Mouse (Mus musculus) embryonic stem cell, embryonic (primary cell): Measurements from ENCODE around the gene Morc3.

Experiments used
- CTCF ChIA-PET, 4 experiments: fragments of 300-600 bp in 2 of 4; fragments of 350-600 bp in 2 of 4; sonication (Branson Sonifier 250); formaldehyde crosslinking; loops; one replicate each; lab custom pipeline; 2022; ENCODE audit warnings: inconsistent platforms in 2 of 4; lab: Charles Lee
- POLR2A ChIA-PET, 4 experiments: fragments of 300-600 bp in 2 of 4; fragments of 350-600 bp in 2 of 4; sonication (Branson Sonifier 250); formaldehyde crosslinking; loops; one replicate each; lab custom pipeline; 2022; ENCODE audit warnings: antibody characterized with exemption in 4 of 4, inconsistent platforms in 1 of 4; lab: Charles Lee

Gene Morc3

GRCm38 (mm10) chr16:93831627-93832395 lies at the start of gene Morc3:
Morc3 (plus strand) TSS chr16:93832121.
- POLR2A ChIA-PET, result interaction anchor here (0.6 to 11.0 kb wide), 82 partner anchors 8 to 769 kb away, joined by 3 to 206 read pairs (median 4); partner anchors contain the start of genes Chaf1b (in 4 of the 4), Dop1b (in 2 of the 4), Cbr3 (in 1 of the 4) and Setd4 (in 1 of the 4)
- CTCF ChIA-PET, result interaction anchor here in 3 of 4 experiments (0.6 to 1.2 kb wide), 9 partner anchors 12 to 150 kb away, joined by 3 to 7 read pairs (median 4); partner anchors contain the start of gene Chaf1b (in 1 of the 3)

- CTCF ChIA-PET, result interaction anchor here (0.6 to 9.0 kb wide), 13 partner anchors 10 to 292 kb away, joined by 3 to 142 read pairs (median 3); partner anchors contain the start of gene Cbr3 (in 2 of the 4)
- POLR2A ChIA-PET, result interaction anchor here in 3 of 4 experiments (1.0 to 5.7 kb wide), 10 partner anchors 9 to 102 kb away, joined by 3 to 58 read pairs (median 7); no protein-coding TSS in a partner anchor
These were observed 47.7 kb upstream of the Morc3 start for GRCm38 (mm10) chr16:93784175-93784574.

GRCm38 (mm10) chr16:93785805-93786204 lies 46.1 kb upstream of the Morc3 start:
- ChIA-PET POLR2A (interaction anchor here (0.6 to 5.7 kb wide), 45 partner anchors 9 to 312 kb away, joined by 3 to 58 read pairs (median 4); partner anchors contain the start of genes Morc3 (in 3 of the 4), Cbr3 (in 1 of the 4), Chaf1b (in 1 of the 4) and Dop1b (in 1 of the 4)), CTCF (interaction anchor here (0.5 to 9.0 kb wide), 65 partner anchors 9 to 617 kb away, joined by 3 to 142 read pairs (median 4); partner anchors contain the start of genes Cbr3 (in 3 of the 4), Chaf1b (in 2 of the 4), Dop1b (in 2 of the 4) and Morc3 (in 1 of the 4))

- ChIA-PET POLR2A (interaction anchor here in 2 of 4 experiments (0.6 to 5.7 kb wide), 9 partner anchors 8 to 117 kb away, joined by 4 to 58 read pairs (median 5); no protein-coding TSS in a partner anchor), CTCF (interaction anchor here in 2 of 4 experiments (1.8 to 9.0 kb wide), 2 partner anchors 102 to 104 kb away, joined by 4 to 142 read pairs; partner anchors contain the start of gene Cbr3 (in 1 of the 2))
These were observed 43.5 kb upstream of the Morc3 start for GRCm38 (mm10) chr16:93788388-93788787.

- ChIA-PET CTCF (interaction anchor here in 3 of 4 experiments (1.8 to 9.0 kb wide), 3 partner anchors 102 to 105 kb away, joined by 4 to 142 read pairs (median 5); partner anchors contain the start of gene Cbr3 (in 1 of the 3)), POLR2A (interaction anchor here in 2 of 4 experiments (0.6 to 5.7 kb wide), 4 partner anchors 13 to 103 kb away, joined by 4 to 58 read pairs (median 6); no protein-coding TSS in a partner anchor)
These were observed 43.0 kb upstream of the Morc3 start for GRCm38 (mm10) chr16:93788881-93789280.

- POLR2A ChIA-PET, result interaction anchor here in 3 of 4 experiments (0.6 to 4.5 kb wide), 19 partner anchors 11 to 1004 kb away, joined by 3 to 19 read pairs (median 6); partner anchors contain the start of genes Dop1b (in 1 of the 3) and Morc3 (in 1 of the 3)
- CTCF ChIA-PET, result interaction anchor here (0.6 to 9.0 kb wide), 10 partner anchors 11 to 495 kb away, joined by 3 to 142 read pairs (median 4); partner anchors contain the start of gene Cbr3 (in 1 of the 4)
These were observed 41.8 kb upstream of the Morc3 start for GRCm38 (mm10) chr16:93789971-93790755.

GRCm38 (mm10) chr16:93792981-93793630 lies 38.8 kb upstream of the Morc3 start:
- CTCF ChIA-PET, result interaction anchor here in 1 of 4 experiments (0.8 kb wide), 1 partner anchor 107 kb away, joined by 4 read pairs; no protein-coding TSS in a partner anchor
- POLR2A ChIA-PET, result interaction anchor here in 3 of 4 experiments (0.6 to 4.5 kb wide), 17 partner anchors 9 to 776 kb away, joined by 3 to 15 read pairs (median 3); partner anchors contain the start of gene Morc3 (in 2 of the 3)

- ChIA-PET POLR2A (interaction anchor here (0.6 to 8.9 kb wide), 83 partner anchors 9 to 777 kb away, joined by 3 to 90 read pairs (median 5); partner anchors contain the start of genes Morc3 (in 4 of the 4), Dop1b (in 3 of the 4), Cbr3 (in 2 of the 4) and Chaf1b (in 2 of the 4)), CTCF (interaction anchor here in 3 of 4 experiments (0.6 to 2.2 kb wide), 21 partner anchors 9 to 516 kb away, joined by 3 to 13 read pairs (median 3); partner anchors contain the start of genes Chaf1b (in 1 of the 3) and Morc3 (in 1 of the 3))
These were observed 37.1 kb upstream of the Morc3 start for GRCm38 (mm10) chr16:93794845-93795244.

- ChIA-PET POLR2A (interaction anchor here (0.6 to 8.9 kb wide), 83 partner anchors 8 to 776 kb away, joined by 3 to 90 read pairs (median 5); partner anchors contain the start of genes Morc3 (in 4 of the 4), Dop1b (in 3 of the 4), Cbr3 (in 2 of the 4) and Chaf1b (in 2 of the 4)), CTCF (interaction anchor here in 3 of 4 experiments (0.6 to 2.2 kb wide), 18 partner anchors 10 to 516 kb away, joined by 3 to 13 read pairs (median 3); partner anchors contain the start of genes Chaf1b (in 1 of the 3) and Morc3 (in 1 of the 3))
These were observed 36.5 kb upstream of the Morc3 start for GRCm38 (mm10) chr16:93795391-93795790.

GRCm38 (mm10) chr16:93797021-93797840 lies 34.7 kb upstream of the Morc3 start:
- ChIA-PET CTCF (interaction anchor here in 1 of 4 experiments (0.5 to 1.5 kb wide), 2 partner anchors 12 to 111 kb away, joined by 3 read pairs; no protein-coding TSS in a partner anchor), POLR2A (interaction anchor here in 3 of 4 experiments (0.6 to 8.9 kb wide), 22 partner anchors 9 to 515 kb away, joined by 3 to 90 read pairs (median 12); partner anchors contain the start of genes Morc3 (in 2 of the 3), Chaf1b (in 1 of the 3) and Dop1b (in 1 of the 3))

GRCm38 (mm10) chr16:93797841-93798492 lies 34.0 kb upstream of the Morc3 start:
- CTCF ChIA-PET, result interaction anchor here in 1 of 4 experiments (1.5 kb wide), 1 partner anchor 12 kb away, joined by 3 read pairs; no protein-coding TSS in a partner anchor

GRCm38 (mm10) chr16:93798623-93799022 lies 33.3 kb upstream of the Morc3 start:
- POLR2A ChIA-PET, result interaction anchor here in 2 of 4 experiments (0.6 to 8.9 kb wide), 8 partner anchors 9 to 516 kb away, joined by 3 to 90 read pairs (median 4); partner anchors contain the start of genes Morc3 (in 2 of the 2) and Dop1b (in 1 of the 2)
- CTCF ChIA-PET, result no interaction called here

More at GRCm38 (mm10) chr16:93797841-93798492, 34.0 kb upstream of the Morc3 start:
- POLR2A ChIA-PET, result interaction anchor here in 2 of 4 experiments (0.7 to 8.9 kb wide), 8 partner anchors 10 to 114 kb away, joined by 3 to 90 read pairs (median 48); partner anchors contain the start of gene Morc3 (in 2 of the 2)

GRCm38 (mm10) chr16:93799071-93799470 lies 32.9 kb upstream of the Morc3 start:
- ChIA-PET POLR2A (interaction anchor here in 2 of 4 experiments (0.6 to 8.9 kb wide), 8 partner anchors 9 to 516 kb away, joined by 3 to 90 read pairs (median 14); partner anchors contain the start of genes Morc3 (in 2 of the 2) and Dop1b (in 1 of the 2)), CTCF (interaction anchor here in 1 of 4 experiments (1.0 kb wide), 1 partner anchor 14 kb away, joined by 3 read pairs; no protein-coding TSS in a partner anchor)

- ChIA-PET CTCF (interaction anchor here (0.6 to 1.5 kb wide), 4 partner anchors 14 to 89 kb away, joined by 3 to 4 read pairs (median 4); no protein-coding TSS in a partner anchor), POLR2A (interaction anchor here in 3 of 4 experiments (0.8 to 8.9 kb wide), 11 partner anchors 9 to 89 kb away, joined by 3 to 90 read pairs (median 4); partner anchors contain the start of genes Morc3 (in 3 of the 3) and Dop1b (in 1 of the 3))
These were observed 32.0 kb upstream of the Morc3 start for GRCm38 (mm10) chr16:93799936-93800335.
